Mouse (Mus musculus) cerebellum, adult 2 months (tissue): ENCODE results near the gene Ubr4.

Source experiments
- CTCF ChIP-seq: fragments of 200-500 bp; IDR thresholded peaks from 2 replicates; pipeline ENCODE4 v1.5.1; 2011; ENCODE audit warnings: low read depth, mild to moderate bottlenecking, control low read depth, low read length, moderate library complexity, borderline replicate concordance; ENCODE audit not compliant: insufficient read depth
- POLR2A ChIP-seq: fragments of 200-500 bp; IDR thresholded peaks from 2 replicates; pipeline ENCODE4 v1.6.1; 2011; ENCODE audit warnings: low read length, control low read depth, borderline replicate concordance; ENCODE audit not compliant: insufficient read depth

- TF ChIP-seq CTCF (no peak), POLR2A (no peak)
Observed at GRCm38 (mm10) chr4:139487085-139487484, 134.7 kb downstream of the Ubr4 start.
